Mouse (Mus musculus): ENCODE data around the gene Ncaph2.

The Ncaph2 gene

GRCm38 (mm10) chr15:89379429-89379828, 23.9 kb downstream of the Ncaph2 start:
- peak; percentile 29 for DNase-seq (ENCODE audit: low read depth, low spot score)

- DNase-seq (ENCODE audit: low read depth, low spot score) = no peak
Observed at GRCm38 (mm10) chr15:89384617-89385016, 29.1 kb downstream of the Ncaph2 start, which contains the start of gene Klhdc7b. Gene Klhdc7b (plus strand): TSS chr15:89384917.

GRCm38 (mm10) chr15:89387127-89387526, 31.6 kb downstream of the Ncaph2 start:
- no peak for DNase-seq (ENCODE audit: low read depth, low spot score)

GRCm38 (mm10) chr15:89390081-89390480, 34.6 kb downstream of the Ncaph2 start:
- no peak for DNase-seq (ENCODE audit: low read depth, low spot score)

GRCm38 (mm10) chr15:89396883-89397282, 41.4 kb downstream of the Ncaph2 start:
- no peak for DNase-seq (ENCODE audit: low read depth, low spot score)

- no peak for DNase-seq (ENCODE audit: low read depth, low spot score)
Observed at GRCm38 (mm10) chr15:89398146-89398545, 42.6 kb downstream of the Ncaph2 start.

- DNase-seq (ENCODE audit: low read depth, low spot score) = no peak
Observed at GRCm38 (mm10) chr15:89399716-89400115, 44.2 kb downstream of the Ncaph2 start.

- peak; percentile 81 for DNase-seq (ENCODE audit: low read depth, low spot score)
Observed at GRCm38 (mm10) chr15:89402471-89402870, 47.0 kb downstream of the Ncaph2 start.

- no peak for DNase-seq (ENCODE audit: low read depth, low spot score)
Observed at GRCm38 (mm10) chr15:89404831-89405623, 49.5 kb downstream of the Ncaph2 start.

- peak; percentile 93 for DNase-seq (ENCODE audit: low read depth, low spot score)
Observed at GRCm38 (mm10) chr15:89406691-89407090, 51.2 kb downstream of the Ncaph2 start.

- DNase-seq (ENCODE audit: low read depth, low spot score) = peak; percentile 86
Observed at GRCm38 (mm10) chr15:89410118-89410517, 54.6 kb downstream of the Ncaph2 start, which contains the start of gene Syce3. Gene Syce3 (minus strand): TSS chr15:89410503.

- DNase-seq (ENCODE audit: low read depth, low spot score) = no peak
Observed at GRCm38 (mm10) chr15:89415282-89415681, 59.8 kb downstream of the Ncaph2 start.

- no peak for DNase-seq (ENCODE audit: low read depth, low spot score)
Observed at GRCm38 (mm10) chr15:89421938-89422337, 66.4 kb downstream of the Ncaph2 start.

Measured in R1 (cell line).